Mouse (Mus musculus) R1 (cell line): ENCODE data around the gene Cfap99.
A peak's percentile ranks its signal among the peaks of the same experiment; 100 is the strongest.

Source experiments
- DNase-seq: peaks from one replicate; pipeline ENCODE4 v3.0.0-alpha.2; 2018; ENCODE audit warnings: low read depth, low spot score

The Cfap99 gene

DNA sequence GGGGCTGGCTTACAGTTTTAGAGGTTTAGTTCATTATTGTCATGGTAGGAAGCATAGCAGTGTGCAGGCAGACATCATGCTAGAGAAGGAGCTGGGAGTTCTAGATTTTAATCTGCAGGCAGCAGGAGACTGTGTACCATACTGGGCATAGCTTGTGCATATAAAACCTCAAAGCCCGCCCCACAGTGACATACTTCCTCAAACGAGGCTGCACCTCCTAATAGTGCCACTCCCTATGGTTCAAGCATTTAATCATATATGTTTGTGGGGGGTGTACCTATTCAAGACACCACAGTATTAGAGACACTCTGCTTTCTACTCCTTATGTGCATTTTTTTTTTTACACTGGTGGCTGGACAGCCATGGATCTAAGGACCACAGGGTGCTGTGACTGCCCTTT, 41.7 kb downstream of the Cfap99 start:
- DNase-seq = no peak

DNA sequence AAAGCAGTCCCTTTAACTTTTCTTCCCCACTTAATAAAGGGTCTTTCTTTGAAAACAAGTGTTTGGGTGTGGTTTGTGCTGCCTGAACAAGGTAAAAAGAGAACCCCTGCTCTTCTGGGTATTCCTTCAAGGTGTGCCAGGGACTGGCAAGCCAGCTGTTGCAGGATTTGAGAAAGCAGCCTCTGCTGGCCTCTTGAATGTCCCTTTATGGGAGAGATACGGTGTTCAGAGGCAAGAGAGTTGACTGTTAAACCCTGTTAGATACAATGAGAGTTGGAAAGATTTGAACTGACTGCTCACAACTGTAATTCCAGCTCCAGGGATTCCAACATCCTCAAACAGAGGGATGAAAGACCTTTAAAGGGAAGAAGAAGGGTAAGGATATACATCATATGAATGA, 45.7 kb downstream of the Cfap99 start:
- no peak for DNase-seq

DNA sequence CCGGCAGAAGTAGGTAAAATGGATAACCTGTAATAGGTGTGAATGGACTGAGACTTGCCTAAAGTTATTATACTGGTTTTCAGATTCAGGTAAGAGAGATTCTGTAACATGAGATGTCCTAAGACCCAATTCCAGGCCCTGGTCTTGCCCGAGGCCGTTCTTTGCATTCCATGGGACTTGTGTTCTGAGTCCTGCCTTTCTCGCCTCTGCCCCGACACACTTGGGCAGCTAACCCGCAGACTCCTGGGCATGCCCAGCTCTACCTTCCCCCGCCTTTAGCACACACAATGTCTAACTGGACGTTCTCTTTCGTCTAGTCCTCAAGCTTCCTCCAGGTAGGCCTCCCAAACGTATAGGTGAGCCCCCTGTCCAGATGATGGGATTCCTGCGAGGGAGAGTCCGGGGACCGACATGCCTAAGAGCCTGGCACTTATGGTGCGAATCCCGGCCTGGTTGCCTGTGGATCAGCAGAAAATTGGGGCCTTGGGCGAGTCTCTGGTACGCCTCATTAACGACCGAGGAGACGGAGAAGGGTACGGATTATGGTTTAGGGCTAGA, 47.2 kb downstream of the Cfap99 start:
- DNase-seq = peak; percentile 81

DNA sequence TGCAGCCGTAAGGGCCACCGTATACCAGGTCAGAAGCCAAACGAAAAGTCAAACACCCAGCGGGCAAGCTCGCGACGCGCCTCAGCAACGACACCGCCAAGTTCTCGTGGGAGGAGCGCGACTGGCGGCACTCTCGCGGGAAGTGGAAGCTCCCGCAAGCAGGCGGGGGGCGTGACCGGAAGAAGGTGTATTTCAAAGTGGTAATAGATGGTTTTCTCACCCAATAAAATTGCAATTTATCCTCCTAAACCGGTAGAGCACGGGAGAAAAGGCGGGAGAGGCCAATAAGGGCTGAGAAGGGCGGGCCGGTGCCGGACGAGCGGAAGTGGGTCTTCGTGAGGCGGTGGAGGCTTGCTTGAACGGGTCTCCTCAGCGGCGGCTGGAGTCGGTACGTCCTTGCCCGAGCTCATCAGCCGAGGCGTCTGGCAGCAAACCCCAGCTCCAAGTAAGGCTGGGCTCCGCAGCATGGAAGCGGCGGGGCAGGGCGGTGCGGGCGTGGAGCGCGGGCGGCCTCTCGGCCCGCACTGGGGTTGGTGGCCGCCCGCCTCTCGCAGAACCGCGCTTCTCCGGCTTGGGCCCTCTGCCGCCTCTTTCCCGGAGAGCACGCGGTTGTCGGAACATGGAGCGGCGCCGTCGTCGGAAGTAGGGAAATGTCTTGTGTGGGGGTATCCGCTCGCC, 47.8 kb downstream of the Cfap99 start, which contains the start of gene Rnf4:
TSS of gene Rnf4 (plus strand) at position 193 of the 678 bp plus-strand sequence.
- peak; percentile 99 for DNase-seq

DNA sequence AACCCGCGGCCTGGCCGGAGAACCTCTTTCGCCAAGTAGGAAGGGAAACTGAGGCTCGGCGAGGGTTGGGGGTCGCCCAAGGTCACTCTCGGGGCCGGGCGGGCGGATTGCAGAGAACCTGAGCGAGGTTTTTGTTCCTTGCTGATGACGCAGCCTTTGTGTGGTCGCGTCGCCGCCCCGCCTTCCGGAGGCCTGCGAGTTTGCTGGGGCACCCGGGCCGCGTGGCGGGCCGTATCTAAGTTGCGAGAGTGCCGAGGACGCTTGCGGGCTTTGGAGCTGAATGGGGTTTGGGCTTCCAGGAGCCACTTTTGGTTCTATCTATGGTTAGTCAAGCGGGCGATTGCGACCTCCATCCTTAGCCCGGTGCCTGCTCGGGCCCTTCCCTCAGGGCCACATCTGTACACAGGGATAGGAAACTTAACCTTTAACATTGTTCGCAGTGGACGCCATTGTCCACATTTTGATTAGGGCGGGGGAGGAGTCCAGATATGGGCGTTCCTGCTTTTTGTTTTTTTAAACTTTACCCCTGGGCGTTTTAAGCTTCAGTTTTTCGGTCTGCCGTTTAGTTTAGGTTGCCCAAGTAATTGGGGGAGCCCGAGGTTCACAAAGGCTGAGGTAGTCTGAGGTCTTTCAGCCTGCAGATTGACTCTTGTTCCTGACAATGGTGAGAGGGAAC, 48.5 kb downstream of the Cfap99 start:
- DNase-seq = peak; percentile 90

DNA sequence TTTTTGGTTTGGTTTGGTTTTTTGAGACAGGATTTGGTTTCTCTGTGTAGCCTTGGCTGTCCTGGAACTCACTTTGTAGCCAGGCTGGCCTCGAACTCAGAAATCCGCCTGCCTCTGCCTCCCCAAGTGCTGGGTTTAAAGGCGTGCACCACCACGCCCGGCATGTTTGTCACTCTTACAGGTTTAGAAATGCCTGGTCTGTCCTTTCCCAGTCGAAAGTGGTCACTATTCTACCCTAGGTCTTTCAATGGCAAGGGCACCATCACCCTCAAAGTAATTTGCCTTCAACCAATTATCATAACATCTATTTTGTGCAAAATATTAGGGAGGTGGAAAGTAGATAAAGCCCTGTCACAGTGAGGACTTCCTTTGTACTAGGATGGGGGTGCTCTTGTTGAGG, 51.8 kb downstream of the Cfap99 start:
- DNase-seq = no peak

DNA sequence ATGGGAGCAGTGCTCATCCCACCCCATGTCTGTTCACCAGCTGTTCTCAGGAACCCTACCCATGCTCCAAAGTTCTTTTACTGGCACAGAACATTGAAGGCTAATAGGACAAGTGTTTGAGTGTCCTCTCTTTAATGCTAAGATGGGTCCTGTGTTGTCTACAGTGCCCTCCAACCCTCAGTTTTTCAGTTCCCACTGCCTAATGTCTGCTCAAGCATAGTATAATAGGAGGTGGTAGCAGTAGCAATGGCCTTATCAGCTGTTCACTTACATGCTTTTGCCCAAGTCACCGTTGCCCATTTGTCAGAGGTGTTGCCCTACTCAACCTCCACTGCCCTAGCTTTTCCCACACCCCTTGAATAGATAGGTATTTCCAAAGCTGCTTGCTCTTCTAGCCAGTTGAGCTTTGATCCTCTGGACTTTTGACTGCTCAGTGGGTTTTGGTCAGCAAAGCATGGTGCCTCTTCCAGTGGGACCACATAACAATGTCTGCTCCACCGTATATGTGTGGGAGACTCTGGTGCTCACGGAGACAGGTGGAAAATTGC, 63.8 kb downstream of the Cfap99 start:
- no peak for DNase-seq

DNA sequence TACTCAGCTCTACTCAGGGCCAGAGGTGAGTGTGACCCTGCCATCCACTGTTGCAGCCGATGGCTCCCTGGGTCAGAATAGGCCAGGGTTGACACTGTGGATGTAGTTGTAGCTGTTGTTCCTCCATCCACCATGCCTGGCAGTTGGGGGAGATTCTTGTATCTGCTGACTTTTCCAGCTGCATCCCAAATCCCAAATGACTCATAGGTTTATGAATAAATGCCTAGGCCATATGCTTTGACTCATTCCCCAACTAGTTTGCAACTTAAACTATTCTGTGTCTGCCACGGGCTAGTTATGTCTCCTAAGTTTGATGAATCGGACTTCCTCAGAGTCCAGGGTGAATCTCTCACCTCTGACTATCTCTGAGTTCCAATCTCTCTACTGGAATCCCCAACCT, 71.9 kb downstream of the Cfap99 start:
- DNase-seq = no peak

DNA sequence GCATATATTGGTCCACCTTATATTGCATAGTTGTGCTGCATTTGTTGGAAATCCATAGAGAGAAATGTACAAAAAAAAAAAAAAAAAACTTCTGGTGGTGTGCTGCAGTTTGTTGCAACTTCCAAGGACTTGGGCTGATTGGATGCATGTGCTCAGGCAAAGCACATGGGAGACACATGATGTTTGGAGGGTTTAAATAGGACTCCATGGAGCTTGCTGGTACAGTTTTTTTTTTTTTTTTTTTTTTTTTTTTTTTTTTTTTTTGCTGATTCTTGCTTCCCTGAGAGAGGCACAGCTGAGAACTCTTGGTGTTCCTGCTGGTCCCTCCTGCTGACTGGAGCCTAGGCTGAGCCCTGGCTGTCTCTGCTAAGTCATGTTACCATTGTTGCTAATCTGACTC, 74.7 kb downstream of the Cfap99 start:
- DNase-seq = no peak

DNA sequence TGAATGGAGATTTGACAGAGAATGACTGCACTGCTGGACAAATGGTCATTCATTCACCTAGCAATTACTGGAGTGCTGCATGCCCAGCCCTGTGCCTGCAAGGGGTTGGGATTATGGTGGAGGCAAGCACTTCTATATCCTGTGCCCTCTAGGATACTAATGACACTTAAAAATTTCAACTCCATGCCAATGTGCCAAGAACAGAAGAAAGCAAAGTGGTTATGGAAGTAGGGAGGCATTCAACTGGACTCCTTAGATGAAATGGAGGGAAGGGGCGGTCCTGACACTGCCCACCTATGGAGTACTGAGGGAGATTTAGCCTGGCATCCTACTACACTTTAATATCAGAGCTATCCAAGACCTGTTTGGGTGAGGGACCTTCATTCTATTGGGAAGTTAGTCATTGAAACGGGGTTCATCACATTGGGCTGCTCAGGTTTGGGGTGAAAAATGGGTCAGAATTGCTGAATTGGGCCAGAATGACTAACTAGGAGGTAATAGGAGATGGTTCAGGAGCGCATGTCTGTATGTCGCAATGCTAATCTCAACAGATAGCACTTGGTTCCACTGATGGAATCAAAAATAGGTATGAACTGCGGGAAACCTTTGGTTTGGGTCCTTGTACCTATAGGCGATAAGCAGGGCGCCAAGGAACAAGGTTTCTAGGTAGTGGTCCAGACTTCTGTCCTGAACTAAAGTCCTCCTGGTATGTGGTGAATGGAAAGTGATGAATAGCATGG, 80.3 kb downstream of the Cfap99 start:
- no peak for DNase-seq

DNA sequence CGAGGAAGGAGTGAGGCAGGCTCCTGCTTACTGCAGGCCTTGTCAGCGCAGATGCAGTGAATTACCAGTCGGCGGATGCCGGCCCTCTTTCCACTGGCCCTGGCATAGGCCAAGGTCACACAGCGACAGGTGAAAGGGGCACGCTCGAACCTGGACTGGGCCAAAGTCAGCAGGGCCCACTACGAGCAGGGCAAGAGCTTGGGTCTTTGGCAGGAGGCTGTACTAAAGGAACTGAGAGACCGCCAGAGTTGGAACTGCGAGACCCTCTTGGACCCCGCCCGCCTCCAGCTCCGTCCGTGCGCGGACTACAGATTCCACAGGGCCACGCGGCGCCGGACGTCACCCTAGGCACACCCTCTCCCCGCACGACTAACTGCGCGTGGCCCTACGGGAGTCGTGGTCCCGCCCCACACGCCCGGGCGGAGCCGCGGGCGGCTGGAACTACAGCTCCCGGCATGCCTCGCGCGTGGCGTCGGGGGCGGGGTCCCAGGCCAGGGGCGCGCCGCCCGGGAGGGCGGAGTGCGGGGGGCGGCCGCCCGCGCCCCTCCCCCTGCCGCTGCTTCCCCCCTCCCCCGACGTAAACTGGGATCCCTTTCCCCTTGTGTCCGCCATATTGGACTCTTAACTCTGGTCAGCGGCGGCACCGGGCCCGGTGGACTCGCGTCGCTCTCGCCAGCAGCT, 81.1 kb downstream of the Cfap99 start, which contains the start of gene Fam193a:
TSS of gene Fam193a (plus strand) at position 593 of the 681 bp plus-strand sequence.
- peak; percentile 93 for DNase-seq

DNA sequence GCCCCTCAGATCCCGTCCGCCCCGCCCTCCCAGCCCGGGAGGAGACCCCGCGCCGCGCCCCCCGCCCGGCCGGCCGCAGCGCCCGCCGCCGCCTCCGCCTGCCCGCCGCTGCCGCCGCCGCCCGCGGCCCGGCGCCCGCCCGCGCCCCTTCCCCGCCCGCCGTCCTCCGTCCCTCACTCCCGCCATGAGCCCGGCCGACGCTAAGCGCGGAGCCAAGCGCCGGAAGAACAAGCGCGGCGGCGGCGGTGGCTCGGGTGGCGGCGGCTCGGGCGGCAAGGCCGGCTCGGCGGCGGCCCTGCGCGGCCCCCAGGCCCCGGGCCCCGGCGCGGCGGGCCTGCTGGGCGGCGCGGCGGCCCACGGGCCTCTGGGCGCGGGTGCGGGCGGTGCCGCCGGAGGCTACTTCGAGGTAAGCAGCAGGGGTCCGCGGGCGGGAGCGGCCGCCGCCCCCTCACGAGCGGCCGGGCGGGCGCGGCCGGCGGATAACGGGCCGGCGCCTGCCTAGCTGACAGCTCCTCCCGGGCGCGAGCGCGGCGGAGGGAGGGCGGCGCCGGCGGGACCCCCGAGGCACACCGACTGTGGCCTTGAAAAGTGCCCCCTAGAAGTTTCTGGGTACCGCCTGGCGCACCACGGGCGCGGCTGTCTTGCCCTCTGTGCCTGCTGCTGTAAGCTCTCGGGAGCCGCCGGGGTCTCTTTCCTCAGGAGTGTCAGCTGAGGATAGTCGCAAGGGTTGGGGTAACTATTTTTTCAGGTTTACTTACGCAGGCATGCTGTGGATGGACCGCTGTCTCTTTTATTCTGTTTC, 81.8 kb downstream of the Cfap99 start:
- DNase-seq = peak; percentile 48

DNA sequence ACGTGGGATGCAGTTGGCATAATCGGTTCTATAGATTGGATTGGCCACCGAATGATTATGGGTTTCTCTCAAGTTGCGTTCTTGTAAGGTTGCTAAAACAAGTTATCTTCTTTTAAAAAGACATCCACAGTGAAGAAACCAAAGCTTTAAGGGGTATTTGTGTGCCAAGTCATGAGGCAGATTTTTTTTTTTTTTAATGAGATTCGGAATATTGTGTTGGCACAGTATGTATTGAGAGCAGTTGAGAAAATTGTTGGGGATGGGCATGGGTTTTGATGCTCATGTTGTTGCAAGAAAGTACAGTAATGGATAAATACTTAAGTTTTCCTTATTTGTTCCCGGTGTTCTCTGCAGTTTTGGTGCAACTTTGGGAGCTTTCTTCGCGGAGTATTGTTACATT, 82.4 kb downstream of the Cfap99 start:
- DNase-seq = no peak

DNA sequence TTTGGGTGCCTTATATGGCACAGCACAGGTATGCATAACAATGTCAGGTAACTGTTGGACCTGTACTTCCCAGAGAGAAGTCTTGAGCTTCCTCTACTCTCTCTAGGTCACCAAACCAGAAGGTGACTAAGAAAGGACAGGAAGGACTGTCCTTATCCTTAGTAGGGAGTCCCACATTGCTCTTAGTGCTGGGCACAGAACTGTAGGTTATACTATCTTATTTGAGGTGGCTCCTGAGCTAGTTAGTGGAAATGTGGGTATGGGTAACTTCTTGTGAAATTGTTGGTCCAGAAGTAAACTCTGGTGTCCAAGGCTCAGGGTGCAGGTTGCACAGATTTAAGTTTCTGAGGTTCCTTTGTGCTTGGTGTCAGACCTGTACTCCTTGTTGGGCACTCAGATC, 83.7 kb downstream of the Cfap99 start:
- no peak for DNase-seq

DNA sequence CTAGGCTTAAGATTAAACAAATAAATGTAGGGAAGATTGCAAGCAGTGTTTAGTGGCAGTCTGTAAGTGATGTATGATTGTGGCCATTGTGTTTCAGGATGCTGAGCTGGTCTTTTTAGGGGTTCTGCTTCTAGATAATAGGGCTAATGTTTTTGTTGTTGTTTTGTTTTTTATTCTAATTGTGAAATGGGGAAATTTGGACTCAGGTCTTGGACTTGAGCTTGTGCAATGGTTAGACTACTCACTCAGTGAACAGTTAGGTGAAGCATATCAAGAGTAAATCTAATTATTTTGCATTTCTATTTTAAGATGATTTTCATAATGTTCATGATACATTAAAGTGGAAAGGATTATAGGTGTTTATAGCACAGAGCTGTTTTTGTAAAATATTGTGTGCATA, 84.1 kb downstream of the Cfap99 start:
- DNase-seq = no peak
